9 mouse cellular contexts compared by ENCODE assay signal in genomic region chr4:153907573-153907972, GRCm38 (mm10). TPM values are rescaled to one million over a fixed set of nuclear protein-coding genes. Genes with fewer than 3 reads are reported as not detected.
DNase-seq lines count a peak whose midpoint lies in the region; ATAC-seq and TF ChIP-seq lines count a peak whose summit lies in the region.
"Had no signal": no experiment of that assay in that cellular context is flagged by ENCODE, and none has a peak within 500 bp of the region (broad histone marks: within the 10 kb centered on the region; RNA-seq: fewer than 3 reads in every experiment).

No protein-coding gene starts in this region.

- no peak overlapping the region for H3K27ac ChIP-seq in gastrocnemius, adult 2 months

- ATAC-seq in megakaryocyte, adult 5-6 weeks (ENCODE audit: poor library complexity, severe bottlenecking): no peak

- no peak for TF ChIP-seq CTCF in gastrocnemius, adult 2 months (IDR thresholded peaks at IDR 0.05)

- intact Hi-C loops in gastrocnemius, postnatal 14 days (cut with DNase I; ENCODE audit: low total_unique reads): no loop called here
- intact Hi-C loops in gastrocnemius, adult 2 months (cut with DNase I): no loop called here

- H3K4me3 ChIP-seq in gastrocnemius, adult 2 months: no peak overlapping the region

- peak; percentile 24 for DNase-seq in gastrocnemius, postnatal 14 days
- no peak for DNase-seq in gastrocnemius, adult 2 months
- peak; percentile 75 for DNase-seq in testis, postnatal 10 days (ENCODE audit: low spot score)
- DNase-seq in testis, postnatal 14 days (ENCODE audit: low spot score): no peak
- DNase-seq in kidney, postnatal 14 days: peak; percentile 52
- peak; percentile 80 for DNase-seq in retina, postnatal 1 day
- no peak for DNase-seq in right cerebral cortex, postnatal 14 days
- DNase-seq: cerebellum, adult 11 months had no signal

RNA-seq across cellular contexts. Expression of gene A430005L14Rik, which starts 49.5 kb away (rescaled TPM):
- total RNA-seq in gastrocnemius, postnatal 14 days (2021): 10 to 100 TPM in 1 of 2 experiments, 1 to 10 TPM in 1; 9.6 to 10.1 TPM
- total RNA-seq in gastrocnemius, adult 2 months (2021): 10 to 100 TPM; 16.6 to 17.9 TPM
- total RNA-seq in megakaryocyte, adult 5-6 weeks (2015): 38.8 and 52.5 TPM in 2 replicates
- 35.3 and 35.9 TPM in 2 replicates for total RNA-seq in megakaryocyte, adult 5-6 weeks (2017)

Comparison
In these comparisons a context has a peak if more than half of its experiments do, and no peak if none do; other contexts are left out.
1. DNase-seq: peak in gastrocnemius, postnatal 14 days (single experiment), testis, postnatal 10 days (single experiment), kidney, postnatal 14 days (single experiment) and retina, postnatal 1 day (single experiment); none in gastrocnemius, adult 2 months (single experiment), testis, postnatal 14 days (single experiment) and right cerebral cortex, postnatal 14 days (single experiment).